Mouse (Mus musculus): ENCODE data around the gene Mien1. TPM values are rescaled to one million over a fixed set of nuclear protein-coding genes. Genes with fewer than 3 reads are reported as not detected.
A peak's percentile ranks its signal among the peaks of the same experiment; 100 is the strongest.

The Mien1 gene
- polyA plus RNA-seq, 1 experiment from 2014 or later: 65.3 TPM

DNA sequence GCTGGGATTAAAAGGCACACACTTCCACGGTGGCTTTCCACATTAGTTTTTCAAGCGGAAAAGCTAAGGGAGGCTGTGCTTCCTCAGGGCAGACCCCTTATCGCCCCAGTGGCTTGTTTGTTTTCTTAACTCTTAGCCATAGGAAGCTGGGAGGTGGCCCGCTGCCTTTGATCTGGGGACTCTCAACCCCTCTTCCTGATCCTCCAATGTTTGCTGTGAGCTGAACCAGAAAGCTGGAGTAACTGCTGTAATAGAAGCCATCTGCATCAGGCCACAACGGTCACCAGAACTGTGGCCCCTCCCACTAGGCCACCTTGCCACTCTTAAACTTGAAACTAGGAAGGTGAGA, 7.4 kb upstream of the Mien1 start, which contains the start of gene Grb7:
Gene Grb7 (plus strand): TSS at position 182 of the 349 bp plus-strand sequence.
- peak within 1 kb of the TSS; percentile 56 for H3K4me2 ChIP-seq
- 6% methylated on average over 5 of the region's 5 CpGs for WGBS
- H3K36me3 ChIP-seq (ENCODE audit: insufficient read depth): no peaks in the 10 kb centered on the region
- peak within 1 kb of the TSS; percentile 45 for H3K4me3 ChIP-seq (ENCODE audit: low read depth, low read length)
- H3K9me3 ChIP-seq (ENCODE audit: low read depth, low read length): no peaks in the 10 kb centered on the region
- peaks cover 23% of the 10 kb centered on the region for H3K27me3 ChIP-seq (ENCODE audit: insufficient read depth, low read length)
- no peak for DNase-seq
- no peak for TF ChIP-seq CTCF (IDR thresholded peaks at IDR 0.05; ENCODE audit: low read depth)
- H3K9ac ChIP-seq: peak within 1 kb of the TSS; percentile 58
- H3K4me1 ChIP-seq (ENCODE audit: insufficient read depth): peaks cover 7% of the 10 kb centered on the region; the same call in 1 of the 2 replicates
- no peak for ATAC-seq (ENCODE audit: insufficient read depth)
- H3K27ac ChIP-seq (ENCODE audit: low read depth): peak within 1 kb of the TSS; percentile 94

- DNase-seq (no peak), ATAC-seq (ENCODE audit: insufficient read depth) (no peak)
- no peak for TF ChIP-seq CTCF (IDR thresholded peaks at IDR 0.05; ENCODE audit: low read depth)
- H3K27me3 ChIP-seq (ENCODE audit: insufficient read depth, low read length): peaks cover 23% of the 10 kb centered on the region
- H3K36me3 ChIP-seq (ENCODE audit: insufficient read depth): no peaks in the 10 kb centered on the region
- no peak overlapping the region for H3K9ac ChIP-seq
- no peaks in the 10 kb centered on the region for H3K9me3 ChIP-seq (ENCODE audit: low read depth, low read length)
- 36% methylated on average over 4 of the region's 4 CpGs for WGBS
- H3K27ac ChIP-seq (ENCODE audit: low read depth): peak overlapping the region; percentile 94
- peak overlapping the region; percentile 56; the same call in 1 of the 2 replicates for H3K4me2 ChIP-seq
- peaks cover 7% of the 10 kb centered on the region; the same call in 1 of the 2 replicates for H3K4me1 ChIP-seq (ENCODE audit: insufficient read depth)
- no peak overlapping the region for H3K4me3 ChIP-seq (ENCODE audit: low read depth, low read length)
These were observed 6.9 kb upstream of the Mien1 start for GRCm38 (mm10) chr11:98445679-98446078.

DNA sequence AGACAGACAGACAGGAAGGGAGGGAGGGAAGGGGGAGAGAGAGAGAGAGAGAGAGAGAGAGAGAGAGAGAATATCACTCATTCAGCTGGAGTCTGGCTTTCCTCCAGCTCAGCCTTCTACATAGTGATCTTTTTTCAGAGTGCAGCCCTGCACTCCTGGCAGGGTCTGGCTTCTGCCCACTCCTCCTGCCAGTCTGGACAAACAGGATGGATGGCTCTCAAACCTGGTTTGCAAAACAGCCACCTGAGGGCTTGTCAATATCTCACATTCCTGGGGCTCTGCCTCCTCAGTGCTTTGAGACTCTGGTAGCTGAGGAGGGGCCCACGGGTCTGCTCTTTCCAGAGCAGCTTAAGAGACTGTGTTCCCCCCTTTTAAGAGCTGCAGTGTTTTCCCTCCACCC, 6.4 kb upstream of the Mien1 start:
- 0% methylated on average over 1 of the region's 1 CpGs for WGBS
- H3K4me2 ChIP-seq: peak overlapping the region; percentile 56; the same call in 1 of the 2 replicates
- H3K4me3 ChIP-seq (ENCODE audit: low read depth, low read length): no peak overlapping the region
- no peak overlapping the region for H3K9ac ChIP-seq
- peaks cover 7% of the 10 kb centered on the region; the same call in 1 of the 2 replicates for H3K4me1 ChIP-seq (ENCODE audit: insufficient read depth)
- H3K27me3 ChIP-seq (ENCODE audit: insufficient read depth, low read length): peaks cover 23% of the 10 kb centered on the region
- peak; percentile 61 for DNase-seq
- no peaks in the 10 kb centered on the region for H3K36me3 ChIP-seq (ENCODE audit: insufficient read depth)
- no peaks in the 10 kb centered on the region for H3K9me3 ChIP-seq (ENCODE audit: low read depth, low read length)
- ATAC-seq (ENCODE audit: insufficient read depth): peak; percentile 29; the same call in 1 of the 2 replicates
- H3K27ac ChIP-seq (ENCODE audit: low read depth): peak overlapping the region; percentile 94
- no peak for TF ChIP-seq CTCF (IDR thresholded peaks at IDR 0.05; ENCODE audit: low read depth)

DNA sequence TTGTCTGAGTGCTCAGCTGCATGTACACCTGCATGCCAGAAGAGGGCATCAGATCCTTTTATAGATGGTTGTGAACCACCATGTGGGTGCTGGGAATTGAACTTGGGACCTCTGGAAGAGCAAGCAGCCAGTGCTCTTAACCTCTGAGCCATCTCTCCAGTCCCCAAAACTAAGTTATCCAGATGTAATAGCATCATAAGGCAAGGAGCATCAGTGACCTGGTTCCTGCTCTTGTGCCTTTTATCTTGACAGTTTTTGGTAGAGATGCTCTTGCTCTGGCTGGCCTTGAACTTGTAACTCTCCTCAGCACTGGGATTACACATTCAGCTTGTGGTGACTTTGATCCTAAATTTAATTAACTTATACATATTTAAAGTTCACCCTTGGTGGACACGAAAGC, 4.9 kb upstream of the Mien1 start:
- Histone ChIP-seq H3K27me3 (ENCODE audit: insufficient read depth, low read length) (peaks cover 23% of the 10 kb centered on the region), H3K27ac (ENCODE audit: low read depth) (no peak overlapping the region), H3K9me3 (ENCODE audit: low read depth, low read length) (no peaks in the 10 kb centered on the region), H3K36me3 (ENCODE audit: insufficient read depth) (no peaks in the 10 kb centered on the region), H3K4me1 (ENCODE audit: insufficient read depth) (peaks cover 7% of the 10 kb centered on the region; the same call in 1 of the 2 replicates), H3K9ac (no peak overlapping the region), H3K4me3 (ENCODE audit: low read depth, low read length) (no peak overlapping the region), H3K4me2 (no peak overlapping the region)
- no peak for TF ChIP-seq CTCF (IDR thresholded peaks at IDR 0.05; ENCODE audit: low read depth)
- ATAC-seq (ENCODE audit: insufficient read depth) (no peak), DNase-seq (no peak)
- 97% methylated on average over 1 of the region's 1 CpGs for WGBS

GRCm38 (mm10) chr11:98437441-98437840, 1.4 kb downstream of the Mien1 start:
- H3K36me3 ChIP-seq (ENCODE audit: insufficient read depth): peaks cover 45% of the 10 kb centered on the region
- no peak overlapping the region for H3K27ac ChIP-seq (ENCODE audit: low read depth)
- H3K4me2 ChIP-seq: no peak overlapping the region
- no peaks in the 10 kb centered on the region for H3K4me1 ChIP-seq (ENCODE audit: insufficient read depth)
- ATAC-seq (ENCODE audit: insufficient read depth) (no peak), DNase-seq (no peak)
- H3K9me3 ChIP-seq (ENCODE audit: low read depth, low read length): no peaks in the 10 kb centered on the region
- no peak for TF ChIP-seq CTCF (IDR thresholded peaks at IDR 0.05; ENCODE audit: low read depth)
- H3K9ac ChIP-seq: no peak overlapping the region
- no peak overlapping the region for H3K4me3 ChIP-seq (ENCODE audit: low read depth, low read length)
- 70% methylated on average over 6 of the region's 6 CpGs for WGBS
- H3K27me3 ChIP-seq (ENCODE audit: insufficient read depth, low read length): no peaks in the 10 kb centered on the region

- Histone ChIP-seq H3K9me3 (ENCODE audit: low read depth, low read length) (no peaks in the 10 kb centered on the region), H3K27me3 (ENCODE audit: insufficient read depth, low read length) (no peaks in the 10 kb centered on the region), H3K27ac (ENCODE audit: low read depth) (no peak overlapping the region), H3K9ac (no peak overlapping the region), H3K4me2 (no peak overlapping the region), H3K4me3 (ENCODE audit: low read depth, low read length) (no peak overlapping the region), H3K36me3 (ENCODE audit: insufficient read depth) (peaks cover 62% of the 10 kb centered on the region), H3K4me1 (ENCODE audit: insufficient read depth) (no peaks in the 10 kb centered on the region)
- 90% methylated on average over 9 of the region's 9 CpGs for WGBS
- no peak for DNase-seq
- no peak for TF ChIP-seq CTCF (IDR thresholded peaks at IDR 0.05; ENCODE audit: low read depth)
- ATAC-seq (ENCODE audit: insufficient read depth): no peak
These were observed 3.1 kb downstream of the Mien1 start for GRCm38 (mm10) chr11:98435723-98436122.

GRCm38 (mm10) chr11:98431743-98432502, 6.9 kb downstream of the Mien1 start:
- Histone ChIP-seq H3K9ac (no peak overlapping the region), H3K4me3 (ENCODE audit: low read depth, low read length) (no peak overlapping the region), H3K4me1 (ENCODE audit: insufficient read depth) (no peaks in the 10 kb centered on the region), H3K9me3 (ENCODE audit: low read depth, low read length) (no peaks in the 10 kb centered on the region), H3K27me3 (ENCODE audit: insufficient read depth, low read length) (no peaks in the 10 kb centered on the region), H3K27ac (ENCODE audit: low read depth) (no peak overlapping the region), H3K36me3 (ENCODE audit: insufficient read depth) (peaks cover 96% of the 10 kb centered on the region), H3K4me2 (no peak overlapping the region)
- ATAC-seq (ENCODE audit: insufficient read depth): no peak
- no peak for DNase-seq
- no peak for TF ChIP-seq CTCF (IDR thresholded peaks at IDR 0.05; ENCODE audit: low read depth)
- 79% methylated on average over 9 of the region's 9 CpGs for WGBS
